Mouse (Mus musculus): ENCODE data around the gene Gm5105.

The Gm5105 gene

GRCm38 (mm10) chr3:138068103-138068502 lies 915 bp upstream of the Gm5105 start:
- DNase-seq (ENCODE audit: low read depth): no peak

DNA sequence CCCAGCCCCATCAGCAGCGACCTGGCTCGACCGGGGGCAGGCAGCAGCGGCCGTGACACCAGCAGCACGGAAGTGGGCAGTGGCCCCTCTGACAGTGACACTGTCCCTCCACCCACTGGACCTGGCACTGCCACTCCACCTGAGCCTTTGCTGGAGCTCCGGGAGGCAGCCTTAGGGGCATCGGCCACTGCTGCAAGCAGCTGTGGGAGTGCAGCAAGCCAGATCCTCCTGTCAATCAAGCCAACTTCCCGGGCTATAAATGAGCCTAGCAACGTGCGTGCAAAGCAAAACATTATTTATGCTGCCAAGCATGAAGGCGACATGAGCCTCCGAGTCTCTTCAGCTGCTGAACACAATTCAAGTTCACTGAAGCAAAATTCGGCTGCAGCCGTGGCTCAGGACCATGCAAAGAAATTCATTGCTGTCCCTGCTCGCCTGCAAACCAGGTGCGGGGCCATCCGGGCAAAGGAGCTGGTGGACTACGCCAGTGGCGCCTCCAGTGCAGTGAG lies 786 bp downstream of the Gm5105 start:
- DNase-seq (ENCODE audit: low read depth): no peak

DNA sequence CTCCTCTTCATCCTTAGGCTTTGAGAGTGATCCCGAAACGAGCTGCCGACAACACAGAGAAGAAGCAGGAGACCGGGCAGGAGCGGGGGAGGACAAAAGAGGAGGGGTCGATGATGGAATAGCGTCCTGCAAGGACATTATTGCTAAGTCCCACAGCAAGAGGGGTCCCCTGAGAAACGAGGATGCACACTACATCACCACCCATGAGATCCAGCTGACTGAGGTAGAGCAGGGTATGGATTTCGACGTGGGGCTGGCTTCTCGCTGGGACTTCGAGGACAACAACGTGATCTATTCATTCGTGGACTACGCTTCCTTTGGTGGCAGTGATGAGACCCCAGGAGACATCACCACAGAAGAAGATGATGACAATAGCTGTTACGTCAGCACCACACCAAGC lies 1.3 kb downstream of the Gm5105 start:
- no peak for DNase-seq (ENCODE audit: low read depth)

DNA sequence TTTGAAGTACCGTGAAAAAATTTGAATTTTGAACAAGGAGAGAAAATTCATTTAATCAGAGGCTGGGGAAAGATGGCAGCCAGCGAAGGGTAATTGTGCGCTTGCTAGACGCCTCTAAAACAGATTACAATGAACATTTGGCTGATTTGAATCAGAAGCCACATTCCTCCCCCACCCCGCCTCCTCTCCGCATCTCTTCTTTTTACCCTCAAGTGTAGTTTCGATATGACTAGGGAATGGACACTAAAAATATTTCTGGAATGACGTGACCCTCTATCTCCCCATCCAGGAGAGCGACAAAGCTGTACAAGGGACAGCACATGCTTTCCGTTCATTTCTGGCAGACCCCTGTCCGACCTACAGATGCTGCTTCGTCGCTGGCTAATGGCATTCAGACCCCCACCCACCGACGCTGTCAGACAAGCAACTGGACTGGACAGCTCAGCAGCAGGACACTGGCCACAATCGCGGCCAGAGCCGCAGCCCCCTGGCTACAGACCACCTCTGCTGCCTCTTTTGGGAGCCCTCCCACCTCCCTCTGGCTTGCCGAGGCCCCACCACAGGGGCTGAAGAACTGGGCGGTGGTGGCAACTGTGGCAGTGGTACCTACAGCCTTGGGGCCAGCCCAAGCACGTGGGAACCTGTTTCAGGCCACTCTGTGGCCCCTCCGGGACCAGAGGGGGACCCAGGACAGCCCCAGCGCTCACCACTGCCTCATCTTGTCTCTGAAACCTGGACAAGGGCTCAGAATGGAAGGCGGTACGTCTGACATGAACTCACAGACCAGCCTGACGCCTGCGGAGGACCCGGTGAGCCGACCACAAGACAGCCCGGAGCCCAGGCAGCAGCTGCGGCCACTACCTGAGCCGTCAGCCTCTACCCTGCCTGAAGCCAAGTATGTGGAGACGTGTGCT lies 2.2 kb downstream of the Gm5105 start, which contains the start of gene 1110002E22Rik:
Gene 1110002E22Rik, plus strand, starts transcription at position 321 of the 914 bp plus-strand sequence.
- no peak for DNase-seq (ENCODE audit: low read depth)

- DNase-seq (ENCODE audit: low read depth): peak; percentile 62
Observed at GRCm38 (mm10) chr3:138063731-138064329, 3.4 kb downstream of the Gm5105 start.

GRCm38 (mm10) chr3:138062673-138063072 lies 4.5 kb downstream of the Gm5105 start:
- DNase-seq (ENCODE audit: low read depth): peak; percentile 27

- peak; percentile 54 for DNase-seq (ENCODE audit: low read depth)
Observed at GRCm38 (mm10) chr3:138061205-138061911, 5.8 kb downstream of the Gm5105 start.

DNA sequence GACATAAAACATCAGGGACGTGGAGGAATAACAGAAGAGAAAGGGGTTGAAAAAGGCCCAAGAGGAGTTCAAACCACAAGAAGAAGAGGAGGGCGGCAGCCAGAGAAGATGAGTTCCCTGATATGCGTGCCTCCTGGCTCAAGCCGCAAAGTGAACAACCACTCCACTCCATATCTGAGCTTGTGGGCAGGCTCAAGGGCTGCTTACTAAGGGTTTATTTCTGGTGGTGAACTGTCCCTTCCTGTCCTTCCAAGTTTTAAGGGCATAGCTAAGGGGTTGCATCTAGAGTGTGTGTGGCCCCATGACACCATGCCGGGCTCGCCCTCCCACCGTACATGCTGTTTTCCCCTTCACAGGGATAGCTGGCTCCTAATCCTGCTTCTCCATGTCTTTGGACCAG lies 6.8 kb downstream of the Gm5105 start:
- DNase-seq (ENCODE audit: low read depth): no peak

GRCm38 (mm10) chr3:138058226-138058625 lies 9.0 kb downstream of the Gm5105 start:
- no peak for DNase-seq (ENCODE audit: low read depth)

GRCm38 (mm10) chr3:138056976-138057375 lies 10.2 kb downstream of the Gm5105 start:
- no peak for DNase-seq (ENCODE audit: low read depth)

DNA sequence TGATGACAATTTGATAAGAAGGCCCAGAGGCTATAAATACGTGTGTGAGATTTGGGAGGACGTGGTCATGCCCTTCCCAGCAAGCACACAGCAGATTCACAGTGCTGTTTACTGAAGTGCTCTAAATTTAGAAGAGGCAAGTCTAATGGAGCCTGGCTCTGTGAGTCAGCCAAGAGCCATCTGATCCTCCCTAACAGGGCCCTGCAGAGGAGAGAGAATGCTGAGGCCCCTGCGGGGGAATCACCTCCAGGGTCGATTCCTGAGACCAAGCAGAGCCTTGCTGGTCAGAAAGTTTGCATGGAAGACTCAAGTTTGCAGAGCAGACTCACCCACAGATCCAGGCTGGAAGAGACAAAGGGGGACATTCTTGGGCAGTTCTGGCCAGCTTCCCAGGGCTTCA lies 13.2 kb downstream of the Gm5105 start:
- DNase-seq (ENCODE audit: low read depth): peak; percentile 88

- no peak for DNase-seq (ENCODE audit: low read depth)
Observed at GRCm38 (mm10) chr3:138051431-138051830, 15.8 kb downstream of the Gm5105 start.

GRCm38 (mm10) chr3:138050772-138051171 lies 16.4 kb downstream of the Gm5105 start:
- DNase-seq (ENCODE audit: low read depth): peak; percentile 69

- no peak for DNase-seq (ENCODE audit: low read depth)
Observed at GRCm38 (mm10) chr3:138049555-138049954, 17.6 kb downstream of the Gm5105 start.

GRCm38 (mm10) chr3:138043316-138043715 lies 23.9 kb downstream of the Gm5105 start:
- DNase-seq (ENCODE audit: low read depth): peak; percentile 51

GRCm38 (mm10) chr3:138041591-138042301 lies 25.4 kb downstream of the Gm5105 start:
- DNase-seq (ENCODE audit: low read depth): no peak

DNA sequence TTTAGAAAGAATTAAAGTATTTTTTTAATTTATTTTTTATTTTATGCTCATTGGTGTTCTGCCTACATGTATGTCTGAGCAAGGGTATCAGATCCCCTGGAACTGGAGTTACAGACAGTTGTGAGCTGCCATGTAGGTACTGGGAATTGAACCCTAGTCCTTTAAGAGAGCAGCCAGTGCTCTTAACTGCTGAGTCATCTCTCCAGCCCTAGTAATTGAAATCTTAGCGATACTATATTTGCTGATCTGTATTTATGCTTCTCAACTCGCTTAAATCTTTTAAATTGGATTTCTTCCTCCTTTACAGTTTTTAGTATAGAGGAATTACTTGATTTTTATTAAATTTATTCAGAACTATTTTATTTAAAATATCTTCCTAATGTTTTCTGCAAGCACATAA lies 26.2 kb downstream of the Gm5105 start:
- DNase-seq (ENCODE audit: low read depth): no peak

DNA sequence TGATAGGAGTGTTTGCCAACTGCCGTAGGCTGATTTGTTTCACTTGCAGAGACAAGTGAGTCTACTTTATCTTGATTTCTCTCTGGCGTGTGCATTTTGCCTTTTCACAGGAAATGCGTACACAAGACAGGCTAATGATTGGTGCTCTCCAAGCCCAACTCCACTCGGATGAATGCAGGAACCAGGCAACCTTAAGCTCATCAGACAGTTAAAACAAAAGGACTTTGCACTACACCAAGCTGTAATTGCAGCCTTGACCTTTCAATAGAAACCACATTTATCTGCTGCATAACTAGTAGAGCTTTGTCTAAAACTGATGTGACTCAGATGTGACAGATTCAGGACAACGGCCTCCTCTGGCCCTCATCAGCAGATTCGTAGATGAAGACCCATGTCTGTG lies 33.2 kb downstream of the Gm5105 start:
- DNase-seq (ENCODE audit: low read depth): no peak

- DNase-seq (ENCODE audit: low read depth): no peak
Observed at GRCm38 (mm10) chr3:138030563-138030962, 36.6 kb downstream of the Gm5105 start.

DNA sequence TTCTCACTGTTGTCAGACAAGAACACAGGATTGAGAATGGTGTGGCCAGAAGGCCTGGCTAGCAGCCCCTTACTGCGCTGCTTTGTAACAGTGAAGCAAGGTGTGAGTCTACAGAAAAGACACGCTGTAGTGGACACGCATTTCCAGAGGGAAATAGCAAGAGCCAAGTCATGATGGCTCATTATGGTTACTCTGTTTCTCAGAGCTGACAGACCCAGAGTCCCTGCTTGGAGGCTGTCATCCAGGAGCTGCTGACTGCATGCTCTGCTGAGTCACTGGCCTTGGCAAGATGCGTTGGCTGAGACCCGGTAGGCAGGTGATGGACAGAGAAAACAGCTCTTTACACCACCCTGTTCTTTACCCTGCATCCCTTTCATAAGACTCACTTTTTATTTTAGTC lies 37.8 kb downstream of the Gm5105 start:
- DNase-seq (ENCODE audit: low read depth): peak; percentile 68

DNA sequence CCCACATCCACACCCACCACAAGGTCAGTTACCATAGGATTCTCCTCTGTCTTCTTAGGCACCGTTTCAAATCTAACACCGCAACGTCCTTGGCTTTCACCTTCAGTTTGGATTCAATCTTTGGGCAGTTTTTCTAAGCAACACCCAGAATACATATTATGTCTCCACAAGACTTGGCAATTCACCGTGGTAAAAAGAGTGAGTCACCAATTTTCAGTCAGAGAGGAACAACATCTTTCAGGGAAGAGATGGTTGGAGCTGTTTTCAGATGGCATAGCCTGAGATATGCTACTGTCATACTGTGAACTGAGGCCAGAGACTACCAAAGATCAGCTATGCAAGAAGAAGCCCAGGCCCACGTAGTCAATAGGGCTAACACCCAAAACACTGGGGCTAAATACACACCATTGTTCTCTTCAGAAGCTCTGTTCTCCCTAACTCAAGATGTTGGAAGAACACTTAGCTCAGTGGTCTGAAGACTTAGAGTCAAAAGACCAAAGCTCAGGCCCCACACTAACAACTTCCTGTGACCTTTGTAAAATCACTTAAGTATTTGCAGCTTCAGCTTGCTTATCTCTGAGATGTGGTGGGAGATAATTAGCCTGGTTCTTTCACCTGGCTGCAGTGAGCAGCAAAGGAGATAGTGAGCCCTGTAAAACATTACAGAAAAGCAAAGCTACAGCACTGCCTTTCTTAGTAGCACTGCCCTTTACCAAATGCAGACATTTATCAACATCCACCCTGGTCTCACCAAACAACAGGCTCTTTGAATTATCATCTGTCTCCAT lies 39.4 kb downstream of the Gm5105 start:
- DNase-seq (ENCODE audit: low read depth): peak; percentile 74

All from NIH3T3 (cell line).